Mouse (Mus musculus) C2C12 (cell line): Measurements from ENCODE around the gene Dram1. TPM values are rescaled to one million over a fixed set of nuclear protein-coding genes. Genes with fewer than 3 reads are reported as not detected.

Source experiments
- H3K27me3 ChIP-seq: one replicate; pipeline ENCODE4 v1.6.1; 2011; ENCODE audit not compliant: control insufficient read depth, insufficient read depth, insufficient read length
- H3K36me3 ChIP-seq: one replicate; pipeline ENCODE4 v1.6.1; 2011; ENCODE audit not compliant: control insufficient read depth, insufficient read depth
- H3K4me3 ChIP-seq: one replicate; pipeline ENCODE4 v1.5.1; 2011; ENCODE audit warnings: mild to moderate bottlenecking, control low read depth; ENCODE audit not compliant: poor library complexity, insufficient read depth, severe bottlenecking
- H3K79me2 ChIP-seq: one replicate; pipeline ENCODE4 v1.6.1; 2011; ENCODE audit not compliant: control insufficient read depth, insufficient read depth
- H3K79me3 ChIP-seq: one replicate; pipeline ENCODE4 v1.6.1; 2011; ENCODE audit warnings: low read depth, control low read depth
- H3ac ChIP-seq: one replicate; pipeline ENCODE3; 2011; ENCODE audit warnings: low read depth; ENCODE audit not compliant: control insufficient read depth, insufficient read length
- CEBPB ChIP-seq: IDR thresholded peaks from one replicate; pipeline ENCODE4 v1.6.1; 2011; ENCODE audit warnings: low read depth, mild to moderate bottlenecking, control low read depth, moderate library complexity
- CTCF ChIP-seq: IDR thresholded peaks from one replicate; pipeline ENCODE4 v1.5.1; 2011; ENCODE audit not compliant: control insufficient read depth, insufficient read depth, insufficient read length
- FOSL1 ChIP-seq: IDR thresholded peaks from one replicate; pipeline ENCODE4 v1.8.0; 2011; ENCODE audit warnings: mild to moderate bottlenecking, low read length; ENCODE audit not compliant: poor library complexity, insufficient read depth, severe bottlenecking
- MAX ChIP-seq: IDR thresholded peaks from one replicate; pipeline ENCODE4 v1.6.1; 2011; ENCODE audit warnings: mild to moderate bottlenecking, control low read depth
- MYOD1 ChIP-seq: IDR thresholded peaks from one replicate; pipeline ENCODE4 v1.6.1; 2011; ENCODE audit warnings: low read depth; ENCODE audit not compliant: control insufficient read depth, insufficient read length
- MYOG ChIP-seq: IDR thresholded peaks from one replicate; pipeline ENCODE4 v1.6.1; 2011; ENCODE audit not compliant: control insufficient read depth, insufficient read length; ENCODE audit errors: extremely low read depth
- USF1 ChIP-seq: IDR thresholded peaks from one replicate; pipeline ENCODE4 v1.6.1; 2011; ENCODE audit warnings: low read depth, mild to moderate bottlenecking, control low read depth, moderate library complexity
- polyA plus RNA-seq: library from polyadenylated mRNA; unstranded; fragments of >200 nt; fragmentation: generic; extraction: Trizol; gene quantifications from one replicate; pipeline ENCODE4 v1.2.1, GENCODE M21; 2012; ENCODE audit warnings: missing spikeins

The Dram1 gene
- polyA plus RNA-seq, 1 experiment = 1.7 TPM

DNA sequence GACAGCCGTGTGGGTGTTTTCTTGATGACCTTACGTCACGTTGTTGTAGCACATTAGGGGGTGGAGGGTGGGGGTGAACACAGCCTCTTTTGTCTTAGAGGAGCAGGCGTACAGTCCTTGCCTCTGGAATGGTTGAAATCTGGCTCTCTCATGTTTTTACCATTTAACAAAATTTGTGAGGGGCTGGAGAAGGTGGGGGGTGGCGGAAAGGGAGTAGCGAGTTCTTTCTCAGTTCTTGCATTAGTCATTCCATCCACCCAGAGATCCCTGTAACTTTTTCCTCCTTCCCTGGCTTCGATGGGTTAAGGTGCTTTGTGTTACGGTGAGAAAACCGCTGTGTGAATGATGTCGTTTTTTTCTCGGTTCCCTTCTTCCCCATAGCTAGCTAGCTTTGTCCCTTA lies 41.3 kb upstream of the Dram1 start:
- no peaks in the 10 kb centered on the region for H3K79me2 ChIP-seq

DNA sequence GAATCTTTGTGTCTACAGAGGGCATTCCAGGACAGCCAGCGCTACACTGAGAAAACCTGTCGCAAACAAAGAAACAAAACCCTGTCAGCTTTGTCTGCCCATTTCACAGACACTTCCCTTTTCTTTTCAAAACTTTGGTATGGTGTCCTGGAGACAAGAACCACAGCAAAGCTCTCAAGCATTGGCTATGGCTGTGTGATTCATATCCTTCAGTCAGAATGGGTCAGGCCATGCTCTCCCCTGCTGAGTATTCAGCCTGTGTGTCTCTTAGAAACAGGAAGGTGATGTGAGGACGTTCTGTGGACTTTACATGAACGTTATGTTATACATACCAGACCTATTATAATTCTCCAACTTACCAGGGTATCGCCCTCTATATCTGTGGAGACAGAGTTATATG lies 38.8 kb upstream of the Dram1 start:
- no peak overlapping the region for H3K4me3 ChIP-seq

More for the DNA sequence above, 41.3 kb upstream of the Dram1 start:
- Histone ChIP-seq H3K79me3 (no peaks in the 10 kb centered on the region), H3K4me3 (no peak overlapping the region), H3ac (no peak overlapping the region), H3K36me3 (peaks cover 18% of the 10 kb centered on the region), H3K27me3 (no peaks in the 10 kb centered on the region)
- TF ChIP-seq CTCF (no peak), CEBPB (no peak), MAX (no peak), MYOD1 (no peak), USF1 (no peak), MYOG (no peak)

DNA sequence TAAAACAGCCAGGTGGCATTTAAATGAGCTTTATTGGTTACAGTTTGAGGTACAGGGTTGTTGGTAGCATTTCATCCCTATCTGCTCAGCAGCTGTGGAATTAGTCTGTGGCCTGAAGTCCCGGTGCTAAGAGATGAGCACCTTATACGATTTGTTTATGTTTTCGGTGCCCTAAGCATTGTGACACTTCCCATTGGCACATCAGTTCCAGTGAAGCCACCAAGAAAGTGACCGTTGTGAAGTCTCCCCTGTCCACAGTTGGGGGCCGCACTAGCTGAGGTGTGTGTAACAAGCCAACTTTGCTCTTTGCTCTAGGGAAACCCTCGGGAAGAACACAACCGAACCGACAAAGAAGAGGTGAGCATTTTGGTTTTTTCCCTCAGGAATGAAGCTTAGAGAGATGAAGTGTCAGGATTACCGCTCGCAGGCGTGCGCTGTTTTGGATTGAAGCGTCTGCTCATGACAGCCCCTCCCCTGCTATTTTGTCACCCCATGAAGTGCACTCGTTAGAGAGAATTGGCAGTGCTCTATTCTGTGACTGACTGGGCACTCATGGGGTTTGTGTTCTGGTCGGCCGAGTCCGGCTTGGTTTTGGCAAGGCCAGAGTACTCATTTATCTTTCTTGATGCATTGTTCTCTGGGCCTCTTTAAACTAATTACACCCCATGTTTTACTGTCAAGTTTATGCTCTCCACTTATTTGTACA lies 33.6 kb upstream of the Dram1 start:
- no peak overlapping the region for H3K4me3 ChIP-seq
- H3K79me3 ChIP-seq = no peaks in the 10 kb centered on the region
- H3K36me3 ChIP-seq = peaks cover 11% of the 10 kb centered on the region
- no peaks in the 10 kb centered on the region for H3K27me3 ChIP-seq
- H3K79me2 ChIP-seq = no peaks in the 10 kb centered on the region
- no peak overlapping the region for H3ac ChIP-seq
- TF ChIP-seq MAX = no peak

More for the DNA sequence above, 38.8 kb upstream of the Dram1 start:
- Histone ChIP-seq H3K79me2 (no peaks in the 10 kb centered on the region), H3ac (no peak overlapping the region), H3K79me3 (no peaks in the 10 kb centered on the region), H3K27me3 (no peaks in the 10 kb centered on the region), H3K36me3 (peaks cover 21% of the 10 kb centered on the region)
- TF ChIP-seq CEBPB (no peak), MAX (no peak), USF1 (no peak), CTCF (no peak), MYOD1 (no peak), FOSL1 (no peak), MYOG (no peak)

DNA sequence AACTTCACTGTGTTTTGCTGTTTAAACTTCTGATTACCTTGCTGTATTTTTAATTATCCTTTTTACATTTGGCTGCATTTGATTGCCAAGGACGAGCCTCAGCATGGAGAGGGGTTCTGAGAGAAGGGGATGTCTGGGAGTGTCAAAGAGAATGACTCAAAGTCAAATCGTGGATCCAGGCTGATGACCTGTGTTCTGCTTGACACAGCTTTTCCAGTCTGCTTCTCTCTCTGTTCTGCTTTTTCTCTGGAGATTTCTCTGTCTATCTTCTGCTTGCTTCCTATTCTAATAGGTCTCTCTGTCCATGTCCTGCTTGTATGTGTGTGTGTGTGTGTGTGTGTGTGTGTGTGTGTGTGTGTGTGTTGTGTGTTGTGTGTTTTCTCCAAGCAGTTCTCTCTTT lies 30.9 kb upstream of the Dram1 start:
- TF ChIP-seq CTCF (no peak), CEBPB (no peak), USF1 (no peak), MAX (no peak), FOSL1 (no peak), MYOG (no peak), MYOD1 (no peak)
- Histone ChIP-seq H3K36me3 (peaks cover 5% of the 10 kb centered on the region), H3ac (no peak overlapping the region), H3K4me3 (no peak overlapping the region), H3K27me3 (no peaks in the 10 kb centered on the region), H3K79me2 (no peaks in the 10 kb centered on the region), H3K79me3 (no peaks in the 10 kb centered on the region)

DNA sequence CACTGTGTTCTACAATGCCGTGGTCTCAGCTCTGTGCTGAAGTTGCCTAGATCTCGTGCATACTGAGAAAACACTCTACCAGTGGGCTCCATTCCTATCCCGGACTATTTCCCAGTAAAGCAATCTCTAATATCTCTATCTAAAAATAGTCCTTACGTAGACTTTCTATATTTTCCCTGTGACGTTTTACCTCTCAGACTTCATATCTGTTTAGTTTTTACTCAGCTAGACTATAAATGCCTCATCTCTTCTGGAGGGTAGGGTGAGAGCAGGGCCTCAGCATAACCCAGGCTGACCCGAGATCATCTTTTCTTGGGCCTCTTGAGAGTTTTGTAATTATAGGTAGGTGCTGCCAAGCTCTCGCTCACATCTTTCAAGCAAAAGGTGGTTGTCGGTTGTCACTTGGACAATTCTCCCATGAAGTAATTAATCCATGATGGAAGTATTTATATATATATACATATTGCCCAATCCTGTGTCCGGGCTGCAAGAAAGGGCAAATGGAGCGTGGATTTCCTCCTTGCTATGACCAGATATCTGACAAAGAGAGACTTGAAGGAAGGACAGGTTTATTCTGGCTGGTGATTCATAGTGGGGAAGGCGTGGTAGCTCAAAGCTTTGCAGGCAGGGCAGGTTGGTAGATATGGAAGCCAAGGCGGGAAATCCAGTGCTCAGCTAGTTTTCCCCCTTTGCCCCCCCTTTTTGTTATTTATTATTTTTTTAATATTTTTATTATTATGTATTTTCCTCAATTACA lies 29.2 kb upstream of the Dram1 start:
- no peaks in the 10 kb centered on the region for H3K79me2 ChIP-seq
- TF ChIP-seq CEBPB (no peak), MYOG (no peak), FOSL1 (no peak), MAX (no peak), CTCF (no peak), MYOD1 (no peak), USF1 (no peak)

DNA sequence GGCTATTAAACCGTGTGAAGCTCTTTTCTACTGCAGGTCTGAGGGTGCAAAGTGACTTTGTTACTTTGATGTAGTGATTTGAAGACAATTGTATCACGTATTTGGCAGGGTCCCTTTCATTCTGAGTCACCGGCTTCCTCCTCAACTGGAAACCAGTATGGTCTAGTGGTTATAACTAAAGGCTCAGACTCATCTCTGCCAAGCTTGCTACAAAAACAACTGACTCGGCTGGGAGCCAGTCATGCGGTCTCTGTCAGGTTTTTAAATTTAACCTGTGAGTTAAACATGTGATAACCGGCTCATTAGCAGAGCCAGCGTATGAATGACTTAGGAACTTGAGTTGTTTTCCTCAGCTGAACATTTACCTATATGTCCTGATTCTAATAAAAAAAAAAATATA lies 26.9 kb upstream of the Dram1 start:
- H3K27me3 ChIP-seq = no peaks in the 10 kb centered on the region
- H3K79me3 ChIP-seq = no peaks in the 10 kb centered on the region
- TF ChIP-seq FOSL1 (no peak), MYOG (no peak), CTCF (no peak)
- H3K4me3 ChIP-seq = no peak overlapping the region
- H3K36me3 ChIP-seq = peaks cover 6% of the 10 kb centered on the region
- H3ac ChIP-seq = no peak overlapping the region
- no peaks in the 10 kb centered on the region for H3K79me2 ChIP-seq

More for the DNA sequence above, 29.2 kb upstream of the Dram1 start:
- Histone ChIP-seq H3ac (no peak overlapping the region), H3K36me3 (no peaks in the 10 kb centered on the region), H3K79me3 (no peaks in the 10 kb centered on the region), H3K27me3 (no peaks in the 10 kb centered on the region), H3K4me3 (no peak overlapping the region)
